Mouse (Mus musculus) forebrain, embryonic 16.5 days (tissue): ENCODE results near the gene Rnf144b. TPM values are rescaled to one million over a fixed set of nuclear protein-coding genes. Genes with fewer than 3 reads are reported as not detected.

ENCODE experiments used
- ATAC-seq: fragments of 200-750 bp; cut with Nextera tagmentation; 2 replicates; pipeline ENCODE4 v1.8.0; 2017; ENCODE audit warnings: mild to moderate bottlenecking, moderate library complexity
- H3K27ac ChIP-seq: fragments of 300-500 bp; sonication (generic); 2 replicates; pipeline ENCODE4 v1.5.1; 2014; ENCODE audit warnings: low read length, control low read depth
- H3K27me3 ChIP-seq: fragments of 300-500 bp; sonication (generic); replicated peaks from 2 replicates; pipeline ENCODE4 v1.6.1; 2014; ENCODE audit warnings: low read length; ENCODE audit not compliant: control insufficient read depth, insufficient read depth
- H3K36me3 ChIP-seq: fragments of 300-500 bp; sonication (generic); 2 replicates; pipeline ENCODE4 v1.6.1; 2014; ENCODE audit not compliant: control insufficient read depth, insufficient read depth
- H3K4me1 ChIP-seq: fragments of 300-500 bp; sonication (generic); replicated peaks from 2 replicates; pipeline ENCODE4 v1.6.1; 2014; ENCODE audit warnings: low read length; ENCODE audit not compliant: control insufficient read depth, insufficient read depth
- H3K4me2 ChIP-seq: fragments of 300-500 bp; sonication (generic); 2 replicates; pipeline ENCODE4 v1.6.1; 2014; ENCODE audit warnings: mild to moderate bottlenecking, low read length, control low read depth
- H3K4me3 ChIP-seq: fragments of 300-500 bp; sonication (generic); replicated peaks from 2 replicates; pipeline ENCODE4 v1.5.1; 2014; ENCODE audit warnings: mild to moderate bottlenecking, low read length, control low read depth
- H3K9ac ChIP-seq: fragments of 300-500 bp; sonication (generic); replicated peaks from 2 replicates; pipeline ENCODE4 v1.6.1; 2014; ENCODE audit warnings: low read depth, low read length, control low read depth
- H3K9me3 ChIP-seq: fragments of 300-500 bp; sonication (generic); 2 replicates; pipeline ENCODE4 v1.6.1; 2016; ENCODE audit warnings: low read length; ENCODE audit not compliant: control insufficient read depth
- WGBS: fragments of 180-500 bp; shearing (Covaris S2); extraction: QIAGEN DNeasy Blood & Tissue Kit; methylation state at CpG from one replicate; pipeline ENCODE4 v1.1.7; 2014; 5-methylcytosine and 5-hydroxymethylcytosine counted together
- polyA plus RNA-seq: library from polyadenylated mRNA; unstranded; fragments of >200 nt; fragmentation: Nextera tagmentation; extraction: Ambion mirVana; gene quantifications from 2 replicates; pipeline ENCODE4 v1.2.1, GENCODE M21; 2015

Gene Rnf144b
- polyA plus RNA-seq, 1 experiment from 2014 or later = 0.62 TPM

GRCm38 (mm10) chr13:47183033-47183730, 60.7 kb downstream of the Rnf144b start:
- WGBS = 88% methylated on average over 9 of the region's 9 CpGs
- Histone ChIP-seq H3K9me3 (no peaks in the 10 kb centered on the region), H3K4me3 (no peak overlapping the region), H3K9ac (no peak overlapping the region), H3K27me3 (no peaks in the 10 kb centered on the region), H3K27ac (no peak overlapping the region), H3K4me2 (no peak overlapping the region), H3K4me1 (no peaks in the 10 kb centered on the region), H3K36me3 (no peaks in the 10 kb centered on the region)
- no peak for ATAC-seq

GRCm38 (mm10) chr13:47183771-47184170, 61.3 kb downstream of the Rnf144b start:
- Histone ChIP-seq H3K4me2 (no peak overlapping the region), H3K9me3 (no peaks in the 10 kb centered on the region), H3K4me1 (no peaks in the 10 kb centered on the region), H3K27ac (no peak overlapping the region), H3K9ac (no peak overlapping the region), H3K36me3 (no peaks in the 10 kb centered on the region), H3K4me3 (no peak overlapping the region), H3K27me3 (no peaks in the 10 kb centered on the region)
- ATAC-seq = no peak
- WGBS = 83% methylated on average over 9 of the region's 9 CpGs

GRCm38 (mm10) chr13:47187836-47188235, 65.4 kb downstream of the Rnf144b start:
- Histone ChIP-seq H3K27me3 (0 out of 2 replicates have a peak, but pooled peaks cover 2% of the 10 kb centered on the region), H3K9ac (no peak overlapping the region), H3K36me3 (no peaks in the 10 kb centered on the region), H3K9me3 (no peaks in the 10 kb centered on the region), H3K4me2 (no peak overlapping the region), H3K4me1 (no peaks in the 10 kb centered on the region), H3K27ac (no peak overlapping the region), H3K4me3 (no peak overlapping the region)
- WGBS = 83% methylated on average over 4 of the region's 4 CpGs
- ATAC-seq = no peak

GRCm38 (mm10) chr13:47189971-47190370, 67.5 kb downstream of the Rnf144b start:
- WGBS = 96% methylated on average over 7 of the region's 7 CpGs
- no peak for ATAC-seq

GRCm38 (mm10) chr13:47192200-47192599, 69.7 kb downstream of the Rnf144b start:
- ATAC-seq = no peak
- H3K27me3 ChIP-seq = 0 out of 2 replicates have a peak, but pooled peaks cover 9% of the 10 kb centered on the region
- WGBS = 78% methylated on average over 2 of the region's 2 CpGs

More at GRCm38 (mm10) chr13:47189971-47190370, 67.5 kb downstream of the Rnf144b start:
- Histone ChIP-seq H3K36me3 (no peaks in the 10 kb centered on the region), H3K4me1 (peaks cover 3% of the 10 kb centered on the region; the same call in 1 of the 2 replicates), H3K27me3 (0 out of 2 replicates have a peak, but pooled peaks cover 4% of the 10 kb centered on the region), H3K9me3 (no peaks in the 10 kb centered on the region), H3K4me2 (no peak overlapping the region), H3K4me3 (no peak overlapping the region), H3K9ac (no peak overlapping the region), H3K27ac (no peak overlapping the region)

GRCm38 (mm10) chr13:47192771-47193170, 70.3 kb downstream of the Rnf144b start:
- no peak overlapping the region for H3K9ac ChIP-seq
- H3K36me3 ChIP-seq = no peaks in the 10 kb centered on the region
- no peaks in the 10 kb centered on the region for H3K9me3 ChIP-seq
- H3K27me3 ChIP-seq = 0 out of 2 replicates have a peak, but pooled peaks cover 9% of the 10 kb centered on the region
- no peak for ATAC-seq
- peaks cover 3% of the 10 kb centered on the region; the same call in 1 of the 2 replicates for H3K4me1 ChIP-seq
- H3K4me3 ChIP-seq = no peak overlapping the region
- WGBS = 73% methylated on average over 5 of the region's 5 CpGs
- no peak overlapping the region for H3K27ac ChIP-seq
- H3K4me2 ChIP-seq = no peak overlapping the region

More at GRCm38 (mm10) chr13:47192200-47192599, 69.7 kb downstream of the Rnf144b start:
- H3K4me2 ChIP-seq = no peak overlapping the region
- no peaks in the 10 kb centered on the region for H3K36me3 ChIP-seq
- H3K4me3 ChIP-seq = no peak overlapping the region
- no peak overlapping the region for H3K9ac ChIP-seq
- peaks cover 3% of the 10 kb centered on the region; the same call in 1 of the 2 replicates for H3K4me1 ChIP-seq
- H3K27ac ChIP-seq = no peak overlapping the region
- no peaks in the 10 kb centered on the region for H3K9me3 ChIP-seq

- Histone ChIP-seq H3K27me3 (0 out of 2 replicates have a peak, but pooled peaks cover 9% of the 10 kb centered on the region), H3K4me1 (peaks cover 3% of the 10 kb centered on the region; the same call in 1 of the 2 replicates), H3K4me3 (peak overlapping the region; percentile 51), H3K9ac (peak overlapping the region; percentile 55), H3K9me3 (no peaks in the 10 kb centered on the region), H3K4me2 (peak overlapping the region; percentile 85), H3K36me3 (no peaks in the 10 kb centered on the region), H3K27ac (no peak overlapping the region)
- peak; percentile 47 for ATAC-seq
- WGBS = 10% methylated on average over 30 of the region's 32 CpGs
Measured at GRCm38 (mm10) chr13:47193326-47194153, 71.1 kb downstream of the Rnf144b start.

GRCm38 (mm10) chr13:47194695-47195094, 72.2 kb downstream of the Rnf144b start:
- H3K4me1 ChIP-seq = peaks cover 3% of the 10 kb centered on the region; the same call in 1 of the 2 replicates
- no peak overlapping the region for H3K9ac ChIP-seq
- H3K4me2 ChIP-seq = peak overlapping the region; percentile 10; the same call in 1 of the 2 replicates
- 0 out of 2 replicates have a peak, but pooled peaks cover 9% of the 10 kb centered on the region for H3K27me3 ChIP-seq
- H3K36me3 ChIP-seq = no peaks in the 10 kb centered on the region
- no peak for ATAC-seq
- no peaks in the 10 kb centered on the region for H3K9me3 ChIP-seq
- 30% methylated on average over 11 of the region's 11 CpGs for WGBS
- peak overlapping the region; percentile 11 for H3K4me3 ChIP-seq
- H3K27ac ChIP-seq = no peak overlapping the region

- H3K9ac ChIP-seq = no peak overlapping the region
- no peak overlapping the region for H3K4me3 ChIP-seq
- WGBS = 44% methylated on average over 4 of the region's 4 CpGs
- H3K4me2 ChIP-seq = no peak overlapping the region
- H3K4me1 ChIP-seq = peaks cover 3% of the 10 kb centered on the region; the same call in 1 of the 2 replicates
- no peaks in the 10 kb centered on the region for H3K36me3 ChIP-seq
- 0 out of 2 replicates have a peak, but pooled peaks cover 9% of the 10 kb centered on the region for H3K27me3 ChIP-seq
- no peaks in the 10 kb centered on the region for H3K9me3 ChIP-seq
- no peak overlapping the region for H3K27ac ChIP-seq
- ATAC-seq = no peak
Measured at GRCm38 (mm10) chr13:47195491-47195890, 73.0 kb downstream of the Rnf144b start.
